Mouse (Mus musculus): Measurements from ENCODE around the gene Fars2. TPM values are rescaled to one million over a fixed set of nuclear protein-coding genes. Genes with fewer than 3 reads are reported as not detected.

Gene Fars2
- polyA plus RNA-seq, 1 experiment from 2014 or later, result 31.4 TPM

GRCm38 (mm10) chr13:36723726-36724300 is 606.6 kb downstream of the Fars2 start:
- POLR2A ChIA-PET, result no interaction called here
- CTCF ChIA-PET, result no interaction called here
- DNase-seq (ENCODE audit: low read depth, low spot score) (no peak), ATAC-seq (no peak)
- in situ Hi-C loops (cut with MboI; ENCODE audit: low pct_unique_long_range_greater_than_20kb), result no loop called here
- TF ChIP-seq CTCF (IDR thresholded peaks at IDR 0.05), result no peak
- peaks cover 3% of the 10 kb centered on the region for H3K27me3 ChIP-seq

GRCm38 (mm10) chr13:36724533-36725470 is 607.6 kb downstream of the Fars2 start:
- peaks cover 3% of the 10 kb centered on the region for H3K27me3 ChIP-seq
- no peak for DNase-seq (ENCODE audit: low read depth, low spot score)
- ChIA-PET CTCF (no interaction called here), POLR2A (no interaction called here)
- in situ Hi-C loops (cut with MboI; ENCODE audit: low pct_unique_long_range_greater_than_20kb), result no loop called here
- TF ChIP-seq CTCF (IDR thresholded peaks at IDR 0.05), result no peak
- no peak for ATAC-seq

- no peak for TF ChIP-seq CTCF (IDR thresholded peaks at IDR 0.05)
- H3K27me3 ChIP-seq, result peaks cover 3% of the 10 kb centered on the region
- ChIA-PET CTCF (no interaction called here), POLR2A (no interaction called here)
- in situ Hi-C loops (cut with MboI; ENCODE audit: low pct_unique_long_range_greater_than_20kb), result no loop called here
- ATAC-seq (no peak), DNase-seq (ENCODE audit: low read depth, low spot score) (no peak)
Observed at GRCm38 (mm10) chr13:36725881-36726280, 608.7 kb downstream of the Fars2 start.

- in situ Hi-C loops (cut with MboI; ENCODE audit: low pct_unique_long_range_greater_than_20kb), result no loop called here
- peaks cover 3% of the 10 kb centered on the region for H3K27me3 ChIP-seq
- DNase-seq (ENCODE audit: low read depth, low spot score) (no peak), ATAC-seq (peak; percentile 31)
- POLR2A ChIA-PET, result no interaction called here
- TF ChIP-seq CTCF (IDR thresholded peaks at IDR 0.05), result no peak
- CTCF ChIA-PET, result interaction anchor here (1.1 kb wide), 1 partner anchor 12 kb away, joined by 3 read pairs; no protein-coding TSS in a partner anchor
Observed at GRCm38 (mm10) chr13:36726551-36726950, 609.3 kb downstream of the Fars2 start.

- no peak for DNase-seq (ENCODE audit: low read depth, low spot score)
- ATAC-seq, result no peak
- CTCF ChIA-PET, result interaction anchor here (1.1 kb wide), 1 partner anchor 11 kb away, joined by 3 read pairs; no protein-coding TSS in a partner anchor
- peaks cover 6% of the 10 kb centered on the region for H3K27me3 ChIP-seq
- TF ChIP-seq CTCF (IDR thresholded peaks at IDR 0.05), result no peak
- in situ Hi-C loops (cut with MboI; ENCODE audit: low pct_unique_long_range_greater_than_20kb), result no loop called here
- POLR2A ChIA-PET, result no interaction called here
Observed at GRCm38 (mm10) chr13:36726951-36727778, 610.0 kb downstream of the Fars2 start.

- ATAC-seq, result no peak
- no peak for TF ChIP-seq CTCF (IDR thresholded peaks at IDR 0.05)
- no peak for DNase-seq (ENCODE audit: low read depth, low spot score)
- in situ Hi-C loops (cut with MboI; ENCODE audit: low pct_unique_long_range_greater_than_20kb), result no loop called here
- H3K27me3 ChIP-seq, result peaks cover 8% of the 10 kb centered on the region
- CTCF ChIA-PET, result no interaction called here
- POLR2A ChIA-PET, result interaction anchor here (0.7 kb wide), 1 partner anchor 94 kb away, joined by 6 read pairs; no protein-coding TSS in a partner anchor
Observed at GRCm38 (mm10) chr13:36727779-36728470, 610.7 kb downstream of the Fars2 start.

- in situ Hi-C loops (cut with MboI; ENCODE audit: low pct_unique_long_range_greater_than_20kb), result no loop called here
- peaks cover 8% of the 10 kb centered on the region for H3K27me3 ChIP-seq
- DNase-seq (ENCODE audit: low read depth, low spot score) (no peak), ATAC-seq (no peak)
- no peak for TF ChIP-seq CTCF (IDR thresholded peaks at IDR 0.05)
- POLR2A ChIA-PET, result interaction anchor here (0.7 kb wide), 1 partner anchor 95 kb away, joined by 6 read pairs; no protein-coding TSS in a partner anchor
- CTCF ChIA-PET, result no interaction called here
Observed at GRCm38 (mm10) chr13:36728509-36728908, 611.3 kb downstream of the Fars2 start.

- ChIA-PET CTCF (no interaction called here), POLR2A (no interaction called here)
- ATAC-seq, result no peak
- in situ Hi-C loops (cut with MboI; ENCODE audit: low pct_unique_long_range_greater_than_20kb), result no loop called here
- no peak for TF ChIP-seq CTCF (IDR thresholded peaks at IDR 0.05)
- DNase-seq (ENCODE audit: low read depth, low spot score), result no peak
- peaks cover 8% of the 10 kb centered on the region for H3K27me3 ChIP-seq
Observed at GRCm38 (mm10) chr13:36729731-36730340, 612.6 kb downstream of the Fars2 start.

- no peak for ATAC-seq
- CTCF ChIA-PET, result no interaction called here
- DNase-seq (ENCODE audit: low read depth, low spot score), result no peak
- in situ Hi-C loops (cut with MboI; ENCODE audit: low pct_unique_long_range_greater_than_20kb), result no loop called here
- no peak for TF ChIP-seq CTCF (IDR thresholded peaks at IDR 0.05)
- POLR2A ChIA-PET, result no interaction called here
- peaks cover 8% of the 10 kb centered on the region for H3K27me3 ChIP-seq
Observed at GRCm38 (mm10) chr13:36730341-36730761, 613.1 kb downstream of the Fars2 start.

Data from Patski (cell line).